Mouse (Mus musculus) MEL (cell line): Measurements from ENCODE around the gene Ccdc38.

ENCODE experiments used
- CTCF ChIP-seq, 3 experiments: IDR thresholded peaks in 2 of 3; conservative IDR thresholded peaks in 1 of 3; 2 replicates each; pipeline ENCODE4 v1.5.1; 2011 to 2012; ENCODE audit warnings: low read length in 3 of 3, low read depth in 2 of 3, mild to moderate bottlenecking in 2 of 3, improper control_type of control experiment in 1 of 3, inconsistent platforms in 1 of 3, mixed read lengths in 1 of 3, moderate library complexity in 1 of 3; ENCODE audit not compliant: control insufficient read depth in 1 of 3, insufficient read depth in 1 of 3, poor library complexity in 1 of 3, severe bottlenecking in 1 of 3
- EP300 ChIP-seq, 2 experiments: IDR thresholded peaks; 2 replicates each; pipeline ENCODE4 v1.6.1; 2011; ENCODE audit warnings: improper control_type of control experiment in 2 of 2, low read length in 2 of 2, low read depth in 1 of 2, mild to moderate bottlenecking in 1 of 2
- JUND ChIP-seq: IDR thresholded peaks from 2 replicates; pipeline ENCODE4 v1.6.1; 2011; ENCODE audit warnings: low read depth, mild to moderate bottlenecking, improper control_type of control experiment, low read length
- MAFK ChIP-seq: IDR thresholded peaks from 2 replicates; pipeline ENCODE4 v1.6.1; 2011; ENCODE audit warnings: low read depth, mild to moderate bottlenecking, low read length, improper control_type of control experiment, borderline replicate concordance
- MAX ChIP-seq: IDR thresholded peaks from 2 replicates; pipeline ENCODE4 v1.6.1; 2011; ENCODE audit warnings: low read length, improper control_type of control experiment
- POLR2AphosphoS2 ChIP-seq: IDR thresholded peaks from 2 replicates; pipeline ENCODE4 v1.6.1; 2011; ENCODE audit warnings: low read length, improper control_type of control experiment
- SMC3 ChIP-seq: IDR thresholded peaks from 2 replicates; pipeline ENCODE4 v1.6.1; 2011; ENCODE audit warnings: low read depth, low read length, improper control_type of control experiment
- USF1 ChIP-seq: IDR thresholded peaks from 2 replicates; pipeline ENCODE4 v1.6.1; 2014; ENCODE audit warnings: low read depth, mild to moderate bottlenecking, inconsistent platforms, low read length, improper control_type of control experiment, moderate library complexity
- USF2 ChIP-seq, 2 experiments: IDR thresholded peaks; 2 replicates each; pipeline ENCODE4 v1.6.1; 2011 to 2012; ENCODE audit warnings: improper control_type of control experiment in 2 of 2, low read length in 2 of 2, borderline replicate concordance in 1 of 2, inconsistent platforms in 1 of 2, low read depth in 1 of 2, mild to moderate bottlenecking in 1 of 2; ENCODE audit not compliant: insufficient read depth in 1 of 2

- TF ChIP-seq MAX (no peak), USF1 (no peak), CTCF (IDR thresholded peaks at IDR 0.05 in 2 of 3, conservative IDR thresholded peaks at IDR 0.05 in 1 of 3; ENCODE audit: control insufficient read depth in 1 of 3, insufficient read depth in 1 of 3, low read depth in 2 of 3, low read length in 3 of 3, poor library complexity in 1 of 3, severe bottlenecking in 1 of 3) (no peak), EP300 (IDR thresholded peaks at IDR 0.05; ENCODE audit: low read depth in 1 of 2, low read length in 2 of 2) (no peak), MAFK (no peak), SMC3 (no peak), POLR2AphosphoS2 (no peak), USF2 (IDR thresholded peaks at IDR 0.05; ENCODE audit: borderline replicate concordance in 1 of 2, insufficient read depth in 1 of 2, low read depth in 1 of 2, low read length in 2 of 2) (no peak), JUND (no peak)
Measured at GRCm38 (mm10) chr10:93620438-93621179, 80.2 kb downstream of the Ccdc38 start.
